Mouse (Mus musculus) urinary bladder, postnatal 10 days (tissue): ENCODE measurements around the gene Plod2.

ENCODE experiments used
- DNase-seq: peaks from one replicate; pipeline ENCODE4 v3.0.0; 2022; ENCODE audit warnings: low spot score

The Plod2 gene

DNA sequence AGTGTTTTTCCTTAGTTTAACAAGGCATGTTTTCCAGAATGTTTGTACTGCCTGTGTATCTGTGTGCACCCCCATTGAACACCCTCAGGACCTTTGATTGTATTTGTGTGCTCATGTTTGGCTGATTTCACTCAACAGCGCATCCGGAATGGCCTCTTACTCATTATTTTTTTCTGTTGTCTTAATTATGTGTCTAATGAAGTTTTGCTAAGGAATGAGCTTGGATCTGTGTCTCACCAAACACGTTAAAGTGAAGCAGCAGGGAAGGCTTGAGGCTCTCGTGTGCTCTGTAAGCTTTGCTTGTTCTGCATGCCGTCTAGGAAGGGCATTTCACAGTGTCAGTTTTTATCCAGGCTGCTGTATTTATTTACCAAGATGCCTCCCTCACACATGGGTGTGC, 59.5 kb downstream of the Plod2 start:
- DNase-seq = no peak

DNA sequence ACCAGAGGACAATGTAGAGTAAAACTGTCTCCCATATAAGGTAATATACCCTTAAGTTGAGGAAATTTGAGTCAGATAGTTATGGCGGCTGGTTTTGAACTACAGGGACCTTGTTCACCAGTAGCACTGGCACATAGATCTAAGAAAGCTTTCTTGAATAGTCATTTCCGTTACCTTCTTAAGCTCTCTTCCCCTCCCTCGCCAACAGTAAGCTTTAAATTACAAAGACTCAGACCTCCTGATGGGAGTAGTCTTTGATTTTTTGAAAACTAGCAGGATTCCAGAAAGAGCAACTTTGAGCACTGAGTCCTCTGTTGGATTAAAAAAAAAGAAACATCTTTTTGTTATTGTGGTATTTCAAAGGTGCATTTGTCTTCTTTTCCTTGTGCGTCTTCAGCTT, 61.5 kb downstream of the Plod2 start:
- DNase-seq = no peak

DNA sequence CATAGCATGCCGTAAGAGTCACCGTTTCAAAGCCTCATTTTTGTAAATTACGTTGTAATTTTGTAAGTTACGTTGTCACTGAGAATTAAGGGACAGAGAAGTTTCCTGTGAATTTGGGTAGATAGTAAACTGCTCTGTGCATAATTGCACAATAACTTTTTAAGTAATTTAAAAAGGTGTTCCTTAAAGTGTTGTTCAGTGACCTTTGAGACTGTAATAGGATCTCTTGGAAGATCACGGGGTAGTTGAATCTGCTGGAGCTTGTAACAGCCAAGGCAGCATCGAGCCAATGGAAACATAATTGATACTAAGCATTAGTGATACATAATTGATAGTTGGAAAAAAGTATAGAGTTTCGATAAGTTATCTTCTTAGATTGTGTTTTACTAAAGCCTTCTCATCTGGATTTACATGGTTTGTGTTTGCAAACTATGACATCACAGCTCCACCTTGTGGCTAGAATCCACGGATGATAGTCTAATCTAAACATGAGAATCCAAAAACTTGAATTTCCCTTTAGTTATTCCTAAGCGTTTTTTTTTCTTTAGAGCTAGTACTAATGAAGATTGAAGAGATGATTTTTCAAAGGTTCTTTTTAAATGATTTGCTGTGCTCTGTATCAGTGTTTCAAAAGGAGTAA, 68.7 kb downstream of the Plod2 start:
- DNase-seq = no peak

DNA sequence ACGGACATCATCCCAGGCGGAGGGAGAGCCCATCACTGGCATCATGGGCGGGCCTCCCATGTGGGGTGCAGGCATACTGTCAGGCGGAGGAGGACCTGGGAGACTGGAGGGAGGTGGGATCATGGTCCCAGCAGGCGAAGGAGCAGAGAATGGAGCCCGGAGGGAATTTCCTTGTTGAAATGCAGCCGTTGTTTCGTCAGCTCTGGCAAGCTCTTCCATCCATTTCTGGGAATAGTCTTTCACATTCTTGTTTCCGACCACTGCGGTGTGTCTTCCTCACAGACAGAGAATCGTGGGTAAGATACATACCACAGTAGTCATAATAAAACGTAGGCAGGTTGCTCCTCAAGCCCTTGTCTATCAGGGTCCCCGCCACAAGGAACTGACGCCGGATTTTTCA, 70.6 kb downstream of the Plod2 start:
- no peak for DNase-seq

DNA sequence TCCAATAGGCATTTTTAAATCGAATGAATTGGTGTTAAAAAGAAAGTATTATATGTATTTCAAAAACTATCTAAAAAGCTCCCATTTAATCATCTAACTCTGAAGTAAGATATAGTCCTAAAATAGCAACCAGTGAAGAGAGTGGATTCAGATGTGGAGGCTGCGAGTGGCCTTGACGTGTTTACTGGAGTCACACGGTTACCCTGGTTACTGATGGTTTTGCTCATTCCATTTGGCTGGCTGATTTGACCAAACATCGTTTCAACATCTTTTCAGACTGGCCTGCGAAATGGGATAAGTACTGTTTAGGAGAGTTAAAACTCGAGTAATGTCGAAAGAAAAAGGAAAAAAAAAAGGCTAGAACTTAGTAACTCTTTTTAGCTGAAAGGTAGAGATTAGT, 71.2 kb downstream of the Plod2 start:
- no peak for DNase-seq

DNA sequence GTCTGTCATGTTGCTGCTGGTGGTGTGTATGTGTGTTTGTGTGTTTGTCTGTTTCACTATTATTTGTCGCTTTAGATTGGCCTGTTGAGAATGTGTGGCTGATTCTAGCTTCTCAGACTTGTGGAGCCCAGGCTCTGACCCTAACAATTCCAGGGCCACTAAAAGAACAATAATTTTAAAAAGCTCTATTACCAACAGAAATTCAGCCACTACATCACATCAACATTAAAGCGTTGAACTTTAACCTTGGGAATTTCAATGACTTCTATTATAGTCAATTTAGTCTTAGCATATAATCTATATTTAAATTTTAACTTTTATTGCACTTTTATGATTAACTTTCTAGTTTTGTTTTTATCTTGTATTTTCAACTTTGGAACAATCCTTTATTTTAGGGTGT, 74.4 kb downstream of the Plod2 start:
- no peak for DNase-seq

DNA sequence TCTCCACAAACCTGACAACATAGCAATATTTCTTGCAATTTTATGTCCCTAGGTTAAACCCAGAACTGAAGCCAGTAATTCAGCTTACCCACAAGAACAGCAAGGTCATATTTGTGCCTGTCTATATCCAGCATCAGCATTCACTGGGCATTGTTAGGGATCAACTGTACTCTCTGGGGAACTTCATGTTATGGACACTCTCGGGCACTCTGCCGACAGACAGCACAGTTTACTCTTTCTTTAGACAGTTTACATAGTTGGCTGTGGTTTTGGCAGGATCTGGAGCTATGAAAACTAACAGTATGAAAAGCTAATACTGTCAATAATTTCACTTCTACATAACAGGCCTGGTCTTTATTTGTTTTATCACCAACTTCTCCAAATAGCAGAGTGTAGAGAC, 75.4 kb downstream of the Plod2 start:
- DNase-seq = no peak

DNA sequence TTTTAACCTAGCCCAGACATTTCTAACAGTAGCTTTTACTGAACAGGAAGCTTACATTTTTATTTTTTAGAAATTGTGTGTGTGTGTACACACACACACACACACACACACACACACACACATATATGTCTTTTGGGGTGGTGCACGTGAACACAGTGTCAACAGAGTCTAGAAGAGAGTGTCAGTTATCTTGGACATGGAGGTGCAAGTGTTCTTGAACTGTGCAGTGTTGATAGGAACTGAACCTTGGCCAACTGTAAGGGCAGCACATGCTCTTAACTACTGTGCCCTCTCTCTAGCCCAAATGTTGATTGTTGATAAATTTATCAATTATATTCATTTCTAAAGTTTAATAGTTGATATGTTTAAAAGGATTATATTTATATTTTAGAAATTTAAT, 78.1 kb downstream of the Plod2 start:
- DNase-seq = no peak

DNA sequence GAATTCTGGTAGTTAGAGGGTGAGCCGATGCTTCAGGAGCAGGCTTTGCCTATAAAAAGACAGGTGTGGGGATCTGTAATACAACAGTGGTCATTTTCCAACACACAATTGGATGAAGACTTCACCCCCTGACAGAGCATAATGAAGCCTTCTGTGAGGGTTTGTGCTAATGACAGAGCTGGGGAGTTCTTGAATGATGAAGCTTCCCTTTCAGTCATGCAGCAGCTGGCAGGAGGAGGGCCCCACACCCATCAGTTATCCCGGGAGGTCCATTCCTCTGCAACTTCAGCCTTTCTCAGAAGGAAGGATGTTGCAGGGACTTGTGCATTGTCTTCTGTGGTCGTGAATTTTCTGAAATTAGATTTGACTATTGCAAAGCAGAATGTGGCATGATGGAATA, 79.2 kb downstream of the Plod2 start:
- no peak for DNase-seq

DNA sequence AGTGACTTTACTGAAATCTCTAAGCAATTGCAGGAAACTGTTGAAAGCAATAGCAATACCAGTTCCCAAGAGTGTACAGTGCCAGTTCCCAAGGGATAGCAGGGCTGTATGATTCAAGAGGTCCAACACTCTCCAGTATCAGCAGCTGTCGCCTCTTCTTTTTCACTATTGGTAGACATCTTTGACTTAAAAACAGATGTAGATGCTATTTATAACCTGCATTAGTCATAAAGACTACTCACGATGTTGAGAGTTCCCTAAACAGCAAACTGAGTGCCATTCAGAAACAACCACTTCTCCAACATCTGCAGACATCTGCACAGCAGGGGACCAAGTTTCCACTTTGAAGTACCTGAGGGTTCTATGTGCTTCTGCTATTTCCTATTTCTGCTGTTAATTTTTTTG, 79.9 kb downstream of the Plod2 start:
- DNase-seq = no peak

DNA sequence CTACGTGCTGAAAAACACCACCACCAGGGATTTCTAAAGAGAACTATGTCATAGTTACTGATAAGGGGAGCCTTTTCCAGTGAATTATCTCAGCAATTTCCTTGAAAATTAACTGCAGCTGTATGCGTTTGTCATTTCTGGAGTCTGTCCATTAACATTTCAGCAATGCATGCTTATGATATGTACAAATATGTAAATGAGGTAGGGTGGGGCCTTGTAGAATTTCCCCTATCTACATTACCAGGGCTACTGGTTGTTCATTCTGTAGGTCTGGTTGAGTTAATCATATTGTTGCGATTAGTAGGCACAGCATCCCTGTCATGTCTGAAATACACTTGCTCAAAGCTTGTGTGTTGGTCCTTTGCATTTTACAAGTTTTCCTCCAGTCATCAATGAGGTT, 92.8 kb downstream of the Plod2 start:
- no peak for DNase-seq

DNA sequence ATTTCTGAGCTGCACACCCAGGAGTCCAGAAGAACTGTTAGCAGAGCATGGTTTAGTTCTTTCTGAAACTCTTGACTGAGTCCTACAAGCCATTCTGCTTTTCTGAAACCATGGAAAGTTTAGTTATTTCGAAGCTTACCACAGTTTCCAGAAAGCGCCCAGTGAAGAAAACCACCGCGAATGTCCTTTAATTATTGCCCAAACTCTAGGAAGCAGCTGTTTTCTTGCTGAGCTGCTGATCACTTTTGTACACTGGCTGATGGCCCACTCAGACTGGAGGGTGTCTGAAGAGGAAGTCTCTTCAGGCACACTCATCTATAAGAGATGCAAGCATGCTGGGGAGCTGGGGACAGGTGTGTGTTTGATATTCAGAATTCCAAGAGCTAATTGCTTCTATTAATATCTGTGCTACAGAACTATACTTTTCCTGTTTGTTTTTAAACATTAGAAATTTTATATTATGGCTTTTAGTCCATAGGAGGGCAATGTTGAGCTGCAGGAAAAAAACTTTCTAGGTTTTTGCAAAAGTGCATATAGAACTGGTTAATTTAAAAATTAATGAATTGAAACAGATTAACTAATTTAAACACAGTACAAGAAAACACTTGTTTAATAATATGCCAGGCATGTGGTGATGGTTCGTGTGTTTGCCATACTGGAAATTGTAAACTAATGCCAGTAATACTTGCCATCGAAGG, 97.3 kb downstream of the Plod2 start:
- DNase-seq = no peak

DNA sequence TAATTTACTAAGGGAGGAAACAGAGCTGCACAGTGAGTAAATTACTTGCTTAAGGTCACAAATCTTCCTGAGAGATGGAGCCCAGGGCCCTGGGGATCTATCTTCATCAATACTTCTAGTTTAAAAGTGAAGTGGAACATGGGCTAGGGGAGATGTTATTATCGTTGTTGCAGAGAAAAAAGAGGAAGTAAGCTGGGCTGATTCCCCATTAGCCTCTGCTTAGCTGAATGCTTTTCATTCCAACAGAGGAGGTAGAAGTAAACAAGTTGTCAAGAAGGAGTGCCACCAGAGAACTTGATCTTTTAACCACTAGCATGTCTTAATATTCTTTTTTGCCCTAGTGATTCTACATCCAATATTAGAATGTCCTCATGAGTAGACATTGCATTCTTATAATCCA, 99.7 kb downstream of the Plod2 start:
- no peak for DNase-seq
